Mouse (Mus musculus): ENCODE data around the gene Gpat2. TPM values are rescaled to one million over a fixed set of nuclear protein-coding genes. Genes with fewer than 3 reads are reported as not detected.

The Gpat2 gene
- 0.05 and 0.32 TPM in 2 replicates for polyA plus RNA-seq (2015; fragmentation: Nextera tagmentation; extraction: Ambion mirVana)

GRCm38 (mm10) chr2:127424977-127425376 lies at the start of gene Gpat2:
TSS of gene Gpat2 (plus strand) at chr2:127425199.
- H3K36me3 ChIP-seq: no peaks in the 10 kb centered on the region
- H3K9ac ChIP-seq (replicated peaks): no peak within 1 kb of the TSS
- no peaks in the 10 kb centered on the region for H3K4me1 ChIP-seq
- H3K4me2 ChIP-seq: no peak within 1 kb of the TSS
- no peaks in the 10 kb centered on the region; the same call in 1 of the 2 replicates for H3K27me3 ChIP-seq (replicated peaks)
- no peak for ATAC-seq (ENCODE audit: low FRiP score)
- H3K9me3 ChIP-seq (replicated peaks): no peaks in the 10 kb centered on the region
- no peak within 1 kb of the TSS for H3K27ac ChIP-seq (replicated peaks)
- H3K4me3 ChIP-seq (replicated peaks): no peak within 1 kb of the TSS
- 88% methylated on average over 17 of the region's 17 CpGs for WGBS

GRCm38 (mm10) chr2:127375759-127376341 lies 49.1 kb upstream of the Gpat2 start:
- no peak for ATAC-seq (ENCODE audit: low FRiP score)

GRCm38 (mm10) chr2:127376423-127377051 lies 48.5 kb upstream of the Gpat2 start:
- no peak for ATAC-seq (ENCODE audit: low FRiP score)
- H3K36me3 ChIP-seq: no peaks in the 10 kb centered on the region
- 87% methylated on average over 6 of the region's 6 CpGs for WGBS
- H3K27ac ChIP-seq (replicated peaks): no peak overlapping the region
- H3K9ac ChIP-seq (replicated peaks): no peak overlapping the region
- no peaks in the 10 kb centered on the region for H3K27me3 ChIP-seq (replicated peaks)
- no peaks in the 10 kb centered on the region for H3K9me3 ChIP-seq (replicated peaks)
- H3K4me1 ChIP-seq: peaks cover 5% of the 10 kb centered on the region
- H3K4me3 ChIP-seq (replicated peaks): no peak overlapping the region
- H3K4me2 ChIP-seq: no peak overlapping the region

More at GRCm38 (mm10) chr2:127375759-127376341, 49.1 kb upstream of the Gpat2 start:
- Histone ChIP-seq H3K4me1 (peaks cover 5% of the 10 kb centered on the region), H3K9me3 (replicated peaks) (no peaks in the 10 kb centered on the region), H3K4me2 (no peak overlapping the region), H3K9ac (replicated peaks) (no peak overlapping the region), H3K4me3 (replicated peaks) (no peak overlapping the region), H3K36me3 (no peaks in the 10 kb centered on the region), H3K27ac (replicated peaks) (no peak overlapping the region), H3K27me3 (replicated peaks) (no peaks in the 10 kb centered on the region)
- 50% methylated on average over 7 of the region's 7 CpGs for WGBS

- ATAC-seq (ENCODE audit: low FRiP score): 0 out of 2 replicates have a peak, but pooled peaks have one; percentile 21
- no peaks in the 10 kb centered on the region for H3K27me3 ChIP-seq (replicated peaks)
Observed at GRCm38 (mm10) chr2:127377942-127378610, 46.9 kb upstream of the Gpat2 start.

GRCm38 (mm10) chr2:127378611-127378990 lies 46.4 kb upstream of the Gpat2 start:
- peaks cover 5% of the 10 kb centered on the region for H3K4me1 ChIP-seq
- no peaks in the 10 kb centered on the region for H3K27me3 ChIP-seq (replicated peaks)
- WGBS: 70% methylated on average over 7 of the region's 7 CpGs
- no peaks in the 10 kb centered on the region for H3K9me3 ChIP-seq (replicated peaks)
- no peak overlapping the region for H3K9ac ChIP-seq (replicated peaks)
- no peaks in the 10 kb centered on the region for H3K36me3 ChIP-seq
- no peak overlapping the region for H3K4me2 ChIP-seq
- no peak overlapping the region for H3K27ac ChIP-seq (replicated peaks)
- ATAC-seq (ENCODE audit: low FRiP score): no peak
- no peak overlapping the region for H3K4me3 ChIP-seq (replicated peaks)

More at GRCm38 (mm10) chr2:127377942-127378610, 46.9 kb upstream of the Gpat2 start:
- H3K27ac ChIP-seq (replicated peaks): no peak overlapping the region
- H3K36me3 ChIP-seq: no peaks in the 10 kb centered on the region
- no peak overlapping the region for H3K9ac ChIP-seq (replicated peaks)
- H3K4me1 ChIP-seq: peaks cover 5% of the 10 kb centered on the region
- H3K4me2 ChIP-seq: no peak overlapping the region
- H3K4me3 ChIP-seq (replicated peaks): no peak overlapping the region
- H3K9me3 ChIP-seq (replicated peaks): no peaks in the 10 kb centered on the region
- 65% methylated on average over 7 of the region's 7 CpGs for WGBS

GRCm38 (mm10) chr2:127379250-127379649 lies 45.7 kb upstream of the Gpat2 start:
- Histone ChIP-seq H3K27me3 (replicated peaks) (no peaks in the 10 kb centered on the region), H3K36me3 (no peaks in the 10 kb centered on the region), H3K27ac (replicated peaks) (no peak overlapping the region), H3K4me2 (no peak overlapping the region), H3K4me1 (peaks cover 5% of the 10 kb centered on the region), H3K4me3 (replicated peaks) (no peak overlapping the region), H3K9ac (replicated peaks) (no peak overlapping the region), H3K9me3 (replicated peaks) (no peaks in the 10 kb centered on the region)
- 68% methylated on average over 3 of the region's 3 CpGs for WGBS
- ATAC-seq (ENCODE audit: low FRiP score): no peak

GRCm38 (mm10) chr2:127383881-127384280 lies 41.1 kb upstream of the Gpat2 start:
- Histone ChIP-seq H3K4me2 (no peak overlapping the region), H3K36me3 (no peaks in the 10 kb centered on the region), H3K27ac (replicated peaks) (no peak overlapping the region), H3K27me3 (replicated peaks) (no peaks in the 10 kb centered on the region), H3K4me1 (no peaks in the 10 kb centered on the region), H3K9me3 (replicated peaks) (no peaks in the 10 kb centered on the region), H3K4me3 (replicated peaks) (no peak overlapping the region), H3K9ac (replicated peaks) (no peak overlapping the region)
- no peak for ATAC-seq (ENCODE audit: low FRiP score)
- WGBS: 69% methylated on average over 7 of the region's 7 CpGs

DNA sequence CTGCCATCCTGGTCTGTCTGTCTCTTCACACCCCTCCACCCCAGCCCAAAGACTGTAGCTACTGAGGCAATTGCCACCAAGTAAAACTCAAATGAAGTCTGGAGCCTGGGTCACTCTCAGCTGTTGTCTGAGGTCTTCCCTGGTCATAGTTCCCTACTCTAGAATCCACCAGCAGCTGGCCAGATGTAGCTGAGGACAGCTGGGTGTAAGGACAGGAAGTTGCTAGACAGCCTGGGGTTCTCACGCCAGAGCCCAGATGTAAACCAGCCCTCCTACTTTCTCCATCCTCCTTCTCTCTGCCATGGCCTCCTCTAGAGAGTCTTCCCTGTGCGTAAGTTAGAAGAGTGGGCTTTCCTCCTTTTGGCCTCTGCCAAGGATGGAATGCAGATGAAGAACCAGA lies 37.5 kb upstream of the Gpat2 start:
- no peak for ATAC-seq (ENCODE audit: low FRiP score)
- Histone ChIP-seq H3K4me3 (replicated peaks) (no peak overlapping the region), H3K36me3 (no peaks in the 10 kb centered on the region), H3K9ac (replicated peaks) (no peak overlapping the region), H3K4me2 (no peak overlapping the region), H3K27me3 (replicated peaks) (no peaks in the 10 kb centered on the region), H3K27ac (replicated peaks) (no peak overlapping the region), H3K9me3 (replicated peaks) (no peaks in the 10 kb centered on the region), H3K4me1 (no peaks in the 10 kb centered on the region)
- 87% methylated on average over 2 of the region's 2 CpGs for WGBS

DNA sequence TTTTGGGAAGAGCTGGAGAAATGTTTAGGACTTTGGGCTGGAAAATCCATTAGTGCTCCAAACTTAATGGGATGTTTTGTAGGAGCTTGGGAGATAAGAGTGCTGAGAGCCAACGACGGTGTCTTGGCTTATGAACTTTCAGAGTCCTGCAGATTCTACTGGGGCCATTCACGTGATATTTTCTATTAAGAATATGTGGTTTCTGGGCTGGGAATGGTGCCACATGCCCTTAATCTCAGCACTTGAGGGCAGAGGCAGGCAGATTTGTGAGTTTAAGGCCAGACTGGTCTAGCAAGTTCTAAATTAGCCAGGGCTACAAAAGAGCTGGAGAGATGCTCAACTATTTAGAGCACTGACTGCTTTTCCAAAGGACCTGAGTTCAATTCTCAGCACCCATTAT lies 34.6 kb upstream of the Gpat2 start:
- Histone ChIP-seq H3K36me3 (no peaks in the 10 kb centered on the region), H3K9me3 (replicated peaks) (no peaks in the 10 kb centered on the region), H3K27ac (replicated peaks) (no peak overlapping the region), H3K27me3 (replicated peaks) (no peaks in the 10 kb centered on the region), H3K9ac (replicated peaks) (no peak overlapping the region), H3K4me3 (replicated peaks) (no peak overlapping the region), H3K4me2 (no peak overlapping the region), H3K4me1 (no peaks in the 10 kb centered on the region)
- WGBS: 86% methylated on average over 3 of the region's 3 CpGs
- no peak for ATAC-seq (ENCODE audit: low FRiP score)

DNA sequence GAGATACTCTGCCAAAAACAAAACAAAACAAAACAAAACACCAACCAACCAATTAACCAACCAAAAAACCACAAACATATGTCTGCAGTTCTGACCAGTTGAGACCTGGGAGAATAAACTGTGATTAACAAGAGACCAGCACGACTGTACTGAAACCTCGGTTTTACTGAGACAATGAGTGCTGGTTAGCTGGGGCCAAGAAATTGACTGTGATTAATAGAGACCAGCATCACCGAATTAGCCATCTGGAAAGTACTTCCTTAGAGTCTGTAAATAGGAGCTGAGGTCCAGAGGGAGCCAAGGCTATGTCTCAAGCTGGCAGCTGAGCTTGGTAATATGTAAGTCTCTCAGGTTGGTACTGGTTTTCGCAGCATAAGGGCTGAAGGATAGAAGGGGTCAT lies 34.2 kb upstream of the Gpat2 start:
- WGBS: 62% methylated on average over 4 of the region's 4 CpGs

GRCm38 (mm10) chr2:127391323-127391722 lies 33.7 kb upstream of the Gpat2 start:
- H3K4me2 ChIP-seq: no peak overlapping the region
- no peaks in the 10 kb centered on the region for H3K27me3 ChIP-seq (replicated peaks)
- H3K4me1 ChIP-seq: no peaks in the 10 kb centered on the region
- WGBS: 72% methylated on average over 3 of the region's 3 CpGs
- no peak overlapping the region for H3K9ac ChIP-seq (replicated peaks)
- ATAC-seq (ENCODE audit: low FRiP score): no peak
- no peaks in the 10 kb centered on the region for H3K36me3 ChIP-seq
- H3K4me3 ChIP-seq (replicated peaks): no peak overlapping the region
- H3K9me3 ChIP-seq (replicated peaks): no peaks in the 10 kb centered on the region
- no peak overlapping the region for H3K27ac ChIP-seq (replicated peaks)

More for the DNA sequence above, 34.2 kb upstream of the Gpat2 start:
- no peaks in the 10 kb centered on the region for H3K9me3 ChIP-seq (replicated peaks)
- no peak for ATAC-seq (ENCODE audit: low FRiP score)
- H3K4me1 ChIP-seq: no peaks in the 10 kb centered on the region
- H3K4me3 ChIP-seq (replicated peaks): no peak overlapping the region
- no peak overlapping the region for H3K4me2 ChIP-seq
- H3K9ac ChIP-seq (replicated peaks): no peak overlapping the region
- no peak overlapping the region for H3K27ac ChIP-seq (replicated peaks)
- no peaks in the 10 kb centered on the region for H3K36me3 ChIP-seq
- H3K27me3 ChIP-seq (replicated peaks): no peaks in the 10 kb centered on the region

GRCm38 (mm10) chr2:127394606-127395161 lies 30.3 kb upstream of the Gpat2 start:
- H3K36me3 ChIP-seq: no peaks in the 10 kb centered on the region
- H3K9me3 ChIP-seq (replicated peaks): no peaks in the 10 kb centered on the region
- WGBS: 84% methylated on average over 5 of the region's 5 CpGs
- no peak overlapping the region for H3K4me3 ChIP-seq (replicated peaks)
- H3K4me1 ChIP-seq: no peaks in the 10 kb centered on the region
- no peak overlapping the region for H3K27ac ChIP-seq (replicated peaks)
- no peak overlapping the region for H3K9ac ChIP-seq (replicated peaks)
- H3K27me3 ChIP-seq (replicated peaks): no peaks in the 10 kb centered on the region
- no peak overlapping the region for H3K4me2 ChIP-seq
- ATAC-seq (ENCODE audit: low FRiP score): no peak

All from neural tube, embryonic 15.5 days (tissue).